Mouse (Mus musculus) brain, embryonic 14.5 days (tissue): Measurements from ENCODE around the gene Abhd16a.

ENCODE experiments used
- CTCF ChIP-seq: fragments of 200-500 bp; IDR thresholded peaks from 2 replicates; pipeline ENCODE4 v1.5.1; 2012; ENCODE audit warnings: inconsistent platforms, mild to moderate bottlenecking, moderate library complexity, borderline replicate concordance; ENCODE audit not compliant: insufficient read depth, insufficient read length; ENCODE audit errors: extremely low read depth
- POLR2A ChIP-seq: fragments of 200-500 bp; IDR thresholded peaks from 2 replicates; pipeline ENCODE4 v1.6.1; 2012; ENCODE audit warnings: mild to moderate bottlenecking, inconsistent platforms, borderline replicate concordance; ENCODE audit not compliant: poor library complexity, insufficient read depth, insufficient read length, severe bottlenecking; ENCODE audit errors: extremely low read depth

DNA sequence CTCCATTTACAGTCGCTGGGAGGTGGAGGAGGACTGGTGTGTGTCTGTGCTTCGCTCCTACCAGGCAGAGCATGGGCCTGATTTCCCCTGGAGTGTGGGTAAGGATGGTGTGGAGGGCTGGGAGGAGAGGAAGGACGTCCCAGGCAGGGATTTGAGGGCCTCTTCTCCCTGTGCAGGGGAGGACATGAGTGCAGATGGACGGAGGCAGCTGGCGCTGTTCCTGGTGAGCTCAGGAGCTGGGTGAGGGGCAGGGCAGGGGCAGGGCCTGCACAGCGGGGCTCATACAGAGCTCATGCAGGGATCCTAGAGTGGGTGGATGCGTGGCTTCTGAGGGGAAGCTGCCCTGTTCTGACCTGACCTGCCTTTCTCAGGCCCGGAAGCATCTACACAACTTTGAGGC lies 13.2 kb downstream of the Abhd16a start:
- no peak for TF ChIP-seq CTCF
- no peak for TF ChIP-seq POLR2A
